Mouse (Mus musculus) liver, embryonic 13.5 days (tissue): ENCODE data around the gene Dnajc22. TPM values are rescaled to one million over a fixed set of nuclear protein-coding genes. Genes with fewer than 3 reads are reported as not detected.
A peak's percentile ranks its signal among the peaks of the same experiment; 100 is the strongest.

ENCODE experiments used
- ATAC-seq: fragments of 200-750 bp; cut with Nextera tagmentation; 2 replicates; pipeline ENCODE4 v1.8.0; 2017; ENCODE audit warnings: low read depth, mild to moderate bottlenecking, moderate number of reproducible peaks, moderate library complexity
- DNase-seq: peaks from one replicate; pipeline ENCODE4 v3.0.0; 2022
- H3K27ac ChIP-seq: fragments of 300-500 bp; sonication (generic); 2 replicates; pipeline ENCODE4 v1.5.1; 2015; ENCODE audit warnings: moderate library complexity, mild to moderate bottlenecking, inconsistent platforms
- H3K27me3 ChIP-seq: fragments of 300-500 bp; sonication (generic); 2 replicates; pipeline ENCODE4 v1.6.1; 2015; ENCODE audit warnings: mild to moderate bottlenecking, inconsistent platforms
- H3K36me3 ChIP-seq: fragments of 300-500 bp; sonication (generic); 2 replicates; pipeline ENCODE4 v1.6.1; 2015; ENCODE audit warnings: mild to moderate bottlenecking, inconsistent platforms
- H3K4me1 ChIP-seq: fragments of 300-500 bp; sonication (generic); replicated peaks from 2 replicates; pipeline ENCODE4 v1.6.1; 2015; ENCODE audit warnings: inconsistent platforms
- H3K4me2 ChIP-seq: fragments of 300-500 bp; sonication (generic); 2 replicates; pipeline ENCODE4 v1.6.1; 2015; ENCODE audit warnings: inconsistent platforms, mild to moderate bottlenecking, moderate library complexity
- H3K4me3 ChIP-seq: fragments of 300-500 bp; sonication (generic); replicated peaks from 2 replicates; pipeline ENCODE4 v1.5.1; 2015; ENCODE audit warnings: mild to moderate bottlenecking, inconsistent platforms
- H3K9ac ChIP-seq: fragments of 300-500 bp; sonication (generic); 2 replicates; pipeline ENCODE4 v1.6.1; 2015; ENCODE audit warnings: mild to moderate bottlenecking, inconsistent platforms
- H3K9me3 ChIP-seq: fragments of 300-500 bp; sonication (generic); replicated peaks from 2 replicates; pipeline ENCODE4 v1.6.1; 2016; ENCODE audit warnings: inconsistent platforms
- WGBS: fragments of 180-500 bp; shearing (Covaris S2); methylation state at CpG from one replicate; pipeline ENCODE4 v1.1.7; 2015; ENCODE audit not compliant: insufficient replicate concordance; 5-methylcytosine and 5-hydroxymethylcytosine counted together
- polyA plus RNA-seq: library from polyadenylated mRNA; unstranded; fragments of >200 nt; fragmentation: Nextera tagmentation; extraction: Ambion mirVana; gene quantifications from 2 replicates; pipeline ENCODE4 v1.2.1, GENCODE M21; 2015

The Dnajc22 gene
- polyA plus RNA-seq, 1 experiment from 2014 or later = 14.6 TPM

DNA sequence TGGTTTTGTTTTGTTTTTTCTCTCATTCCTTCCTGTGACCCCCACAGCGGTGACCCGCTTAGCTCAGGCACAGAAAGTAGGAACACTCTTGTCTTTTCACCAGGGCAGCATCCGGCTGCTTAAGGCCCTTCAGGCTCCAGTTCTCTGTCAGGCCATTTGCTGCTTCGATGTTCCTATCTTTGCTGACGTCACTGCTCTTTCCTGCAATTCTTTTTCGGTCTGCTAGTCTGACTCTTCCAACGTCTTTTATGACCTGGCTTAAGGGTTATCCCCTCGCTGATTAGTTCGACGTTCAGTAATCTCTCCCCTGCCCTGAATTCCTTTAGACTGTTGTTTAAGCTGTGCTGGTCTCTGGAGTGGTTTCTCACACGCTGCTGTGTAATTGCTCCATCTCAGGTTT is 23.6 kb downstream of the Dnajc22 start:
- H3K27ac ChIP-seq = no peak overlapping the region
- WGBS = 31% methylated on average over 11 of the region's 11 CpGs
- ATAC-seq = peak; percentile 51; the same call in 1 of the 2 replicates

DNA sequence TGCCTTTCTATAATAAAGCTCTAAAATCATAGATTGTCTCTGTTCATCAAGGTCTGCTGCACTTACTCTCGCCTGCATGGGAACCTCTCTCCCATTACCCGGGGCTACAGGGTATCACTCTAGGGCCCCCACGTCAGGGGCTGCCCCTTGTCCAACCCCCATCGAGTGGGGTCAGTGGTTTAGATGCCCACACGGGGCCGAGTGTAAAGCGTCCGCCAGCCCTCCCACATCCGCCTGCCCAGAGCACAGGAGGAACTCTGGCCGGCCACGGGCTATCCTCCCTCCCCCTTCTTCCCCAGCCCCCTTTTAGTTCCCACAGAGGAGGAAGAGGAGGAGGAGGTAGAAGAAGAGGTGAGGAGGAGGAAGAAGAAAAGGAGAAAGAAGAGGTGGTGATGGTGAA is 27.8 kb downstream of the Dnajc22 start:
- Histone ChIP-seq H3K9me3 (no peaks in the 10 kb centered on the region), H3K27ac (no peak overlapping the region), H3K4me3 (no peak overlapping the region), H3K4me2 (no peak overlapping the region), H3K27me3 (peaks cover 17% of the 10 kb centered on the region), H3K9ac (no peak overlapping the region), H3K36me3 (no peaks in the 10 kb centered on the region), H3K4me1 (peaks cover 23% of the 10 kb centered on the region)
- 8% methylated on average over 11 of the region's 11 CpGs for WGBS
- no peak for ATAC-seq
- DNase-seq = no peak

More for the DNA sequence above, 23.6 kb downstream of the Dnajc22 start:
- H3K9ac ChIP-seq = no peak overlapping the region
- no peaks in the 10 kb centered on the region for H3K36me3 ChIP-seq
- peaks cover 24% of the 10 kb centered on the region for H3K4me1 ChIP-seq
- no peak for DNase-seq
- no peak overlapping the region for H3K4me3 ChIP-seq
- H3K27me3 ChIP-seq = 0 out of 2 replicates have a peak, but pooled peaks cover 3% of the 10 kb centered on the region
- no peaks in the 10 kb centered on the region for H3K9me3 ChIP-seq
- no peak overlapping the region for H3K4me2 ChIP-seq

DNA sequence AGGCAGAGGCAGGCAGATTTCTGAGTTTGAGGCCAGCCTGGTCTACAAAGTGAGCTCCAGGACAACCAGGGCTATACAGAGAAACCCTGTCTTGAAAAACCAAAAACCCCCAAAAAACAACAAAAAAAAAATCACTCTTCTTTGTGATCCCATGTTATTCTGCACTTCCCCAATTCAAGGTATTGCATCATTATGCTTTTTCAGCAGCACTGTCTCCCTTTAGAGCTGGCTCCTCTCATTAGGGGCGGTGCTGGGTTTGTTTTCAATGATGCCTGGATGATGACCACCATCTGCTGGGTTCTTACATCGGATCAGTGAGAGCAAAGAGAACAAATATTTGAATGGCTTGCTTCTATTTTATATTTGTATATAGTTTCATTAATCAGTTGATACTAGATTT is 29.7 kb downstream of the Dnajc22 start:
- H3K4me3 ChIP-seq = no peak overlapping the region
- DNase-seq = no peak
- ATAC-seq = no peak
- WGBS = 48% methylated on average over 2 of the region's 2 CpGs
- H3K27ac ChIP-seq = no peak overlapping the region
- H3K27me3 ChIP-seq = peaks cover 28% of the 10 kb centered on the region
- H3K9ac ChIP-seq = no peak overlapping the region
- H3K4me1 ChIP-seq = peaks cover 29% of the 10 kb centered on the region
- no peak overlapping the region for H3K4me2 ChIP-seq
- no peaks in the 10 kb centered on the region for H3K9me3 ChIP-seq
- H3K36me3 ChIP-seq = no peaks in the 10 kb centered on the region

DNA sequence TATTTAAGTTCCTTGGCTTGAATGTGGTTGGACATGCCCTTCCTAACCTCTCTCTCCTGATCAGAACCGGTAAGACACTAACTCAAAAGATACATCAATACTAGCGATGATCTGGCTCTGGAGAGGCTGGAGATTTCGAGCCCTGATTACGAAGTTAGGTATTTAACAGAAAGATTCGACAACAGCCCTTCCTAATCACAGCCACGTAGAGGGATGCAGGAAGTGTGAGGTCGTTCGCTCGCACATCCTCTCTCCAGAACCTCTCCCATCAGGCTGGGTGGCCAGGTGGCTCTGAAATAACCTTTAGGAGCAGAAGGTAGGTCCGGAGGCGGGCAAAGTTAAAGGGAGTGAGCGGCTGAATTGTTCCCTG is 32.7 kb downstream of the Dnajc22 start, which contains the start of gene Spats2:
TSS of gene Spats2 (plus strand) at position 206 of the 370 bp plus-strand sequence.
- H3K4me3 ChIP-seq = peak within 1 kb of the TSS; percentile 71
- H3K9ac ChIP-seq = peak within 1 kb of the TSS; percentile 81
- WGBS = 2% methylated on average over 12 of the region's 12 CpGs
- no peaks in the 10 kb centered on the region for H3K9me3 ChIP-seq
- ATAC-seq (no peak), DNase-seq (no peak)
- peak within 1 kb of the TSS; percentile 81 for H3K4me2 ChIP-seq
- no peaks in the 10 kb centered on the region for H3K36me3 ChIP-seq
- peak within 1 kb of the TSS; percentile 74 for H3K27ac ChIP-seq
- peaks cover 52% of the 10 kb centered on the region for H3K4me1 ChIP-seq
- H3K27me3 ChIP-seq = peaks cover 28% of the 10 kb centered on the region

DNA sequence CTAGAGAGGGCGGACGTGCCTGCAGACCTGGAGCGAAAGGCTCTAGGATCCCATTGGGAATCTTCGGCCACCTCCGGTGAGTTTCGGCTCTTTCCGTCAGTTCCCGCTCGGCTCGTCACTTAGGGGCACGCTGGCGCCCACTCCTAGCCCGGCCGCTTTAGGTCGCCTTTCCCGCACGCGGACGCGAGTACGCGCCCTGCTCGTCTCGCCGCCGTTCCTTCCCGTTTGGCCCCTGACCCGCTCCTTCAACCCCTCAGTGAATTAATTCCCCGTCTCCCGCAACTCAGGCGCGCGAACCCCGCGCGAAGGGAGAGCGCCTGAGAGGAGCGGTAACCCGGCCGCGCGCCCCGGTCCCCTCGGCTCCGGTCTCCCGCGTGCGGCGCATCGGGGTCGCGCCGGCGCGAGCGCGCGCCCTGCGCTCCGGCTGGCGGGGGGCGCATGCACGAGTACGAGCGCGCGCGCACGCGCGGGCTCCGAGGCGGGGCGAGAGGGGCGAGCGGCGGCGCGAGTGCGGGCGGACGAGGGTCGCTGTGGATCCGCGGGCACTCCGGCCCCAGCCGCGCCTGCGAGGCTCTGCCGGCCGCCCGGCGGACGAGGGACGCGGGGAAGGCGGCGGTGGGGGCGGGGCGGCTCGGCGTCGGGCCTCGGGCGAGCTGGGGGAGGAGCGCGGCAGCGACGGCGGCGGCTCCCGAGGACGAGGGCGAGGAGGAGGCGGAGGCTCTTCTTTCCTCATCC is 33.3 kb downstream of the Dnajc22 start:
- DNase-seq (peak; percentile 38), ATAC-seq (peak; percentile 72)
- peaks cover 50% of the 10 kb centered on the region for H3K4me1 ChIP-seq
- H3K27ac ChIP-seq = peak overlapping the region; percentile 74
- no peaks in the 10 kb centered on the region for H3K36me3 ChIP-seq
- H3K4me2 ChIP-seq = peak overlapping the region; percentile 81
- H3K4me3 ChIP-seq = peak overlapping the region; percentile 71
- H3K27me3 ChIP-seq = peaks cover 28% of the 10 kb centered on the region
- under 1% methylated on average over 115 of the region's 115 CpGs for WGBS
- no peaks in the 10 kb centered on the region for H3K9me3 ChIP-seq
- peak overlapping the region; percentile 81 for H3K9ac ChIP-seq

DNA sequence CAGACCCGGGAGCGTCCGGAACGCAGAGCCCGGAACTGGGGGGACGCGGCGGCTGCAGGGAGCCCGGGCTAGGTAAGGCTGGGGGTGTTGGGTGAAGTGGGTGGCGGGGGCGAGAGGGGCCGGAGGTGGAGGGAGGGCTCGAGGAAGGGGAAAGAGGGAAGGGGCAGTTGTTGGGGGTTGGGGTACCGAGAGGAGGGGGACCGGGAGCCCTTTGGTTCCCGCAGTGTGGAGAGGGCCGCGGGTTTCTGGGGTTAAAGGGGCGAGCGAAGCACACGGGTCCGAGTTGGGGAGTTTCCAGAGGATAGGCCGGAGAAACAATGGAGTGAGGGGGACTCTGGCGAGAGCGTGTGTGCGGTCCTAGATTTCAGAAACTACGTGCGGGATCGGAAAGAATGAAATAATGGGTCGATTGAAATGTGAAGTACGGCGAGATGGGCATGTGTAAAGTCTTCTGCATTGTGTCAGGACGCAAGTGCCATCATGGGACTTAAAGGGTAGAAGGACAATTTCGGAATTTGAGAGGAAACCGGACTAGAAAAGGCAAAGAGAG is 33.9 kb downstream of the Dnajc22 start:
- Histone ChIP-seq H3K9ac (peak overlapping the region; percentile 81), H3K4me3 (peak overlapping the region; percentile 71), H3K4me2 (peak overlapping the region; percentile 81), H3K9me3 (no peaks in the 10 kb centered on the region), H3K27me3 (peaks cover 23% of the 10 kb centered on the region), H3K4me1 (peaks cover 50% of the 10 kb centered on the region), H3K36me3 (no peaks in the 10 kb centered on the region; the same call in 1 of the 2 replicates), H3K27ac (peak overlapping the region; percentile 74)
- 1% methylated on average over 33 of the region's 35 CpGs for WGBS
- ATAC-seq = peak; percentile 24; the same call in 1 of the 2 replicates
- DNase-seq = no peak

DNA sequence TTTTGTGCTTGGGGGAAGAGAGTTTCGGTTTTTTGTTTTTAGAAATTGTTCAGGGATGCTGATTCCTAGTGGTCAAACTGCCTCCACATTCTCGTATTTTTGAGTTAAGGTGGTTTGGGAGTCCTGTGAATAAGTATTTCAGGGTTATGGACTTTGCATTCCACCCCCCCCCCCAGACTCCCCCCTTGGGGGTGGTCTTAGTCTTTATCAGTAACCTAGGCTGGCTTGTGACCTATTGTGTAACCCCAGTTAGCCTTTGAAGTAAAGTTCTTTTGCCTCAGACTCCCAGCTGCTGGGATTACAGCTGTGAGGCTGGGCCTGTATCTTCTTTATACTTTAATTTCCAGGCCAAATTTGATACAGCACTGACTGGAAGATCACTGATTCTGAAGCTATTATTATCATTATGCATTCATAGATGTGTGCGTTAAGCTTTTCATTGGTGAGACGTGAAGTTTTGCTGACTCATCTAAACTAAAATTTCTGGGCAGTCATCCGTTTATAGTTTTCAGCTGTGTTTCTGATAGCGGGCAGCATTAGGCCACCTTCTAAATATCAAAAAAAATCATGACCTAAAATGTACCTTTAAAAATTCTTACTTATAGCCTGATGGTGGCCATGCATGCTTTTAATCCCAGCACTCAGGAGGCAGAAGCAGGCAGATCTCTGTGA is 35.0 kb downstream of the Dnajc22 start:
- H3K9ac ChIP-seq = no peak overlapping the region
- no peak for DNase-seq
- peak overlapping the region; percentile 81 for H3K4me2 ChIP-seq
- 43% methylated on average over 6 of the region's 6 CpGs for WGBS
- H3K27ac ChIP-seq = no peak overlapping the region
- peaks cover 23% of the 10 kb centered on the region for H3K27me3 ChIP-seq
- H3K9me3 ChIP-seq = no peaks in the 10 kb centered on the region
- no peak for ATAC-seq
- H3K4me1 ChIP-seq = peaks cover 50% of the 10 kb centered on the region
- no peaks in the 10 kb centered on the region; the same call in 1 of the 2 replicates for H3K36me3 ChIP-seq
- H3K4me3 ChIP-seq = no peak overlapping the region

DNA sequence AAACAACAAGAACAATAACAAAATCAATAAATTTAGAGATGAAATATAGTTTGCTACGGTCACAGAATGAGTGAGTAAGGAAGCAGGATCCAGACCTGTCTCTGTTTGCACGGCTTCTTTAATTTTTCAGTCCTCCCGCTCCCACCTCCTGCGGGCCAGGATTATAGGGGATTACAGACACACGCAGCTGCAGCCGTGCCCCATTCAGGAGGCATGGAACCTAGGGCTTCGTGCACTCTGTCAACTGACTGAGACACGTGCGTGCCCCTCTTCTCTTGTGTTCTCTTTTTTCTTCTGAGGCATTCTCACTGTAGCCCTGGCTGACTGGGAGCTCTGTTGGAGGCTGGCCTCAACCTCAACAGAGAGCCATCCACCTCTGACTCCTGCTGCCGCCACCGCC is 36.5 kb downstream of the Dnajc22 start:
- no peak overlapping the region for H3K27ac ChIP-seq
- 82% methylated on average over 11 of the region's 11 CpGs for WGBS
- no peak for ATAC-seq
- H3K9me3 ChIP-seq = no peaks in the 10 kb centered on the region
- no peak overlapping the region for H3K4me3 ChIP-seq
- no peak overlapping the region for H3K4me2 ChIP-seq
- H3K27me3 ChIP-seq = peaks cover 23% of the 10 kb centered on the region
- H3K36me3 ChIP-seq = no peaks in the 10 kb centered on the region; the same call in 1 of the 2 replicates
- DNase-seq = no peak
- H3K9ac ChIP-seq = no peak overlapping the region
- H3K4me1 ChIP-seq = peaks cover 42% of the 10 kb centered on the region

DNA sequence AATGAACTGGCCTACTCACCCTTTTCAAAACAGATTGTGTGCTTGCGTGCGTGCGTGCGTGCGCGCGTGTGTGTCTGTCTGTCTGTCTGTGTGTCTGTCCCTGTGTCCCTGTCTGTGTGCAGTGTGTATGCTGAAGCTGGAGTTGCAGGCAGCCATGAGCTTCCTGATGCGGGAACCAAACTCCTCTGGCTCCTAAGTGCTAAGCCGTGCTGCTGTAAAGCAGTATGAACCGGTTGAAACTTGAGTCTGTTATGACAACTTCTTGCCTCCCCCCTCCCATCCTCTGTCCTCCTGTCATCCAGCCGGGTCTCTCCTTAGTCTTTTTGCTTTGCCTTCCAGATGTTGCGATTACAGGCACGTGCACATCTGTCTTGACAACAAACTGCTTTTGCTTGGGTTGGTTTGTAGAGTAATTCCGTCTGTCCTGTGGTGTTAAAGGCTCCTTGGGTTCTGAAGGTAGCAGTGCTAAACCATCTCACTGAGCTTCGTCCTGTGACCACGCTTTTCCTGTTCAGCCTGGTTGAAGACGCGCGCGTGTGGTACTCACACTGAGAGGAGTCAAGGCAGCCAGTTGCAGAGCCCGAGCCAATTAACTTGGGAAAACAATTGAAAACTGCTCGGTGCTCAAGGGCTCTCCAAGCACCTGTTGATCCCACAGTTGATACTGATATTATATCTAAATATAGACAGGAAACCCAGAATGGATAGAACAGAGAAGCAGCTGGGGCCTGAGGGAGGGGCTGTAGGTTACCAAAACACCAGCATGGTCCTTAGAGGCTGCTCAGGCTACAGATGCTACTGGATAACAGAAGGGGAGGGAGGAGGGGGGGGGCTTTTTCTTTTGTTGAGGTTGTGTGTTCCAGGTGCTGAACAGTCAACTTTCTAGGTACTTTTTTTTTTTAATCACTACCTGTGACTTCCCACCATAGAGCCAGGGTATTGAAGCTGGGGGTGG is 37.3 kb downstream of the Dnajc22 start:
- ATAC-seq (no peak), DNase-seq (no peak)
- H3K4me1 ChIP-seq = peaks cover 42% of the 10 kb centered on the region
- no peaks in the 10 kb centered on the region; the same call in 1 of the 2 replicates for H3K36me3 ChIP-seq
- no peak overlapping the region; the same call in 1 of the 2 replicates for H3K27ac ChIP-seq
- no peaks in the 10 kb centered on the region for H3K9me3 ChIP-seq
- H3K9ac ChIP-seq = no peak overlapping the region
- H3K4me2 ChIP-seq = no peak overlapping the region
- WGBS = 59% methylated on average over 22 of the region's 22 CpGs
- no peak overlapping the region for H3K4me3 ChIP-seq
- peaks cover 17% of the 10 kb centered on the region; the same call in 1 of the 2 replicates for H3K27me3 ChIP-seq

DNA sequence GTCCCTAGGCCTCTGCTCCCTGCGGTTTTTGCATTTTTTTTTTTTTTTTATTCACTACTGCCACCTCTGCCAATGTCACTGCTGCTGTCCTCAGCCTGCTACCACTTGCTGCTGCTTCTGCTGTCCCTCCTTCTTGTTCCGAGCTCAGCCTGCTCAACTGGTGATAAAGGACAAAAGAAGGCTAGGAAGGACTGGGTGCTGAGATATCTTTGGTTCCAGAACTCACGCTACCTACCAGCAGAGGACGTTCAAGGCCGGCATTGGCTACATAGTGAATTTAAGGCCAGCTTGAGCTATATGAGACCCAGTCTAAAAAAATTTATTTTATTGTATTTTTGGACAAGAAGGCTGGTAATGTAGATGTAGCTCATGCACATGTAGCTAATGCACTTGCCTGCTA is 45.4 kb downstream of the Dnajc22 start:
- DNase-seq (peak; percentile 57), ATAC-seq (peak; percentile 91)
- peak overlapping the region; percentile 41 for H3K9ac ChIP-seq
- H3K4me3 ChIP-seq = no peak overlapping the region
- H3K4me2 ChIP-seq = peak overlapping the region; percentile 30
- peaks cover 26% of the 10 kb centered on the region for H3K4me1 ChIP-seq
- no peaks in the 10 kb centered on the region for H3K27me3 ChIP-seq
- peaks cover 15% of the 10 kb centered on the region for H3K36me3 ChIP-seq
- peak overlapping the region; percentile 66 for H3K27ac ChIP-seq
- WGBS = 27% methylated on average over 5 of the region's 5 CpGs
- no peaks in the 10 kb centered on the region for H3K9me3 ChIP-seq
